Mouse (Mus musculus) megakaryocyte, embryonic 14.5 days (primary cell): ENCODE measurements around the gene Tra2a.

Experiments used
- FLI1 ChIP-seq: IDR thresholded peaks from 2 replicates; pipeline ENCODE4 v1.6.1; 2012; ENCODE audit warnings: low read length, inconsistent platforms, mixed read lengths
- GATA1 ChIP-seq: IDR thresholded peaks from 3 replicates; pipeline ENCODE4 v1.6.1; 2012; ENCODE audit warnings: mixed read lengths, low read length, inconsistent platforms, borderline replicate concordance

GRCm38 (mm10) chr6:49218275-49218802, 45.5 kb downstream of the Tra2a start:
- TF ChIP-seq GATA1 (no peak), FLI1 (no peak)
